Mouse (Mus musculus) R1 (cell line): ENCODE measurements around the gene Hapln2.

ENCODE experiments used
- DNase-seq: peaks from one replicate; pipeline ENCODE4 v3.0.0-alpha.2; 2018; ENCODE audit warnings: low read depth, low spot score

The Hapln2 gene

DNA sequence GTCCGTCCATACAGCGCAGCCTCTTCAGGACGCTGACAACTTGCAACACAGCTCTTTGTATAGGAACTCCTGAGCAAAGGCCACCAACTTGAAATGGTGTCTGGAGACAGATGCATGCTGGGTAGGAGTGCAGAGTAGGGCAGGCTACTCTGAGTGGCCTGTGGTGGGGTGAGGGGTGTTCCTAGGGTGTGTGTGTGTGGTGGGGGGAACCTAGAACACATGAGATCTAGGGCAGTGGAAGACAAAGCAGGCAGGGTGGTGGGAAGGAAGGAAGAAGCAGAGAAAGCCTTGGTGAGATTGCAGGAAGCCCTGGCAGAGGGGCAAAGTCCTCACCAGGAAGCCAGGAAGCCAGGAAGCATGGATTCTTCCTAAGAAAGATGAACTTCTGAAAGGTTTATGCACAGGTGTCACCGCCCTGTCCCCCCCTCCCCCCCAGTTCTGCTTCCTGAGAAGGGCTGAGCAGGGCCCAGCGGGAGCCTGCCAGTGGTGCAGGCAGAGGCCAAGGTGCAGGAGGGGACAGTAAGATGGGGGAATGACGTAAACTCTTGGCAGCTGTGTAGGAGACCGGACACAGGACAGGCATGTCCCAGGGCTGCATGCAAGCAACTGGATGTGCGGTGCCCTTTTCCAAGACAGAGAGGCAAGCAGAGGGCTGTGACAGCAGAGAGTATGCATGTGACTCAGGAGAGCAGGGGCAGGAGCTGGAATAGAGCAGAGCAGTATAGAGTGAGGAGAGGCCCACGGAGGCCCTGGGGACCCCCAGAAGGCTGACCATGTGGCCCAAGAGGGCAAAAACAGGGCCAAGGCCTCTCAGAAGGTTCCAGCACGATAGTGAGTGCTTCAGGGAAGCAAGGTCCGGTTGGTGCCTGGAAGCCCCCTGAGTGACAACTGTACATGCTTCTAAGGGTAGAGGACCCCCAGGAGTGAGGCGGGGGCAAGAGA is 45.2 kb downstream of the Hapln2 start:
- no peak for DNase-seq

DNA sequence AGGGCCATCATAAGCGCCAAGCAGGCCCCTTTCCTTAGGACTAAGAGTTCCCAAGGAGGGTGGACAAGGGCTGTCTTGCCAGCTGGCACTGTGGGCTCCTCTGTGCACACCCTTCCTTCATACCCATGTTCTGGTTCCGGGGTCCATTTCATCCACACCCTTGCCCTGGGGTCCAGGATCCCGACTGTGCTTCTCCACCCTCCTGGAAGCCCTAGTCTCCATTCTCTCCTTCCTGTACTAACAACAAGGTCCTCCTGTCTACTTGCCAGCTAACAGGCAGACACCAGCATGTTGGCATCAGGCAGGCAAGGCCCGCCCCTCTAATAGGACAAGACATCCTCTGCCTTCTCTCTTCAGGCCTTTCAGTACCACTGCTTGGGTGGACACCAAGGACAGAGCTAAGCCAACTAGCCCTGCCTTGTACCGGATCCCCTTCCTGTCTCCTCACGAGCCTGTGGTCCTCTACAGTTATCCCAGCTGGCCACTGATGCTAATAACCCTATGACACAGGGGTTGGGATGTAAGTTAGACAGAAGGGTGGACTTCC is 46.1 kb downstream of the Hapln2 start:
- DNase-seq: no peak

DNA sequence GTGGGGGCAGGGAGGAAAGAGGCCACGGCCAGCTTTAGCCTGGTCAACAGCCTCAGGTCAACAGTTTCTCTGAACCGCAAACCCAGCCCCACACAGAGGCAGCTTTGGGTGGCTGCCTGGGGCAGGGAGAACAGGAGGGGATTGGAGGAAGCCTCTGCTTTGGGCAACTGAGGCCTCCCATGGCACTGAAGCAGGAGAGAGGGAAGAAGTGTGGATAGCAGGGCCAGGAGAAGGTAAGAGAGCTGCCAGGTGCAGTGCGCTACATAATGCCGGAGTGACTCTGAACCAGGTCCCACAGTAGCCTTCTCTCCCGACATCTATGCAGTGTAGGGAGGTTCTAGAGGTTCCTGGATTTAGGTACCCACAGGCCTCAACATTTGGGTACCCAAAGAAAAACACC is 46.7 kb downstream of the Hapln2 start:
- DNase-seq: no peak

DNA sequence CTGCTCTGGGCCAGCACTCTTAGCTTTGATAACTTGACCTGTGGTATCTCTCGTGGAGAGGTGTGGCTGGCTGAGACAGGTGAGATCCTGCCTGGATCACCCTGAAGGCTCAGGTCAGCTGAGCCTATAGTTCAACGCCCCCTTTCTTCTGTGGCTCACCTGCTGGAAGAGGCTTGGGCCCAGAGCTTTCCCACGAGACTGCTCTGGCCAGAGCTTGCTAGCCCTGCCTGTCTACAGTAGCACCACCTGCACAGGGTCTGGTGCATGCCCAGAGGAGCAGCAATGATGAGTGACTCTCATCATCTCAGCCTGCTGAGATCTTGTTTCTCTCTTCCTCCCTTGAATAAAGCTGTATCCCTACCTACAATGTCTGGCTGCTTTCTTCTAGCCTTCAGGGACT is 47.3 kb downstream of the Hapln2 start:
- DNase-seq: no peak

DNA sequence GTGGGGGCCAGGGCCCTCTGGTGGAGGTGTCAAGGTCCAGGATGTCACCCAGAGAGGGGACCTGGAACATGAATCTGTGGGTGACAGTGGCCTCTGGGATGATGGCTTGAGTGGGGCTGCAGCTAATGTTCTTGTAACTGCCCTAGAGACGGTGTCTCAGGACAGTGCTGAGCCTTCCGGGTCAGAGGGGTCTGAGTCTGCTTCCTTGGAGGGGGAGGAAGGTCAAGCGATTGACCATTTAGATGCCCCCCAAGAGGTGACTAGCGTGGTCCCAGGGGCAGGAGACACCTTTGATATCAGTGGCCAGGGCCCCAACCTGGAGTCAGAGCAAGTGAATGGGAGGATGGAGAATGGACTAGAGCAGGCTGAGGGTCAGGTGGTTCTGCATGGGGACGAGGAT is 47.9 kb downstream of the Hapln2 start:
- DNase-seq: no peak

DNA sequence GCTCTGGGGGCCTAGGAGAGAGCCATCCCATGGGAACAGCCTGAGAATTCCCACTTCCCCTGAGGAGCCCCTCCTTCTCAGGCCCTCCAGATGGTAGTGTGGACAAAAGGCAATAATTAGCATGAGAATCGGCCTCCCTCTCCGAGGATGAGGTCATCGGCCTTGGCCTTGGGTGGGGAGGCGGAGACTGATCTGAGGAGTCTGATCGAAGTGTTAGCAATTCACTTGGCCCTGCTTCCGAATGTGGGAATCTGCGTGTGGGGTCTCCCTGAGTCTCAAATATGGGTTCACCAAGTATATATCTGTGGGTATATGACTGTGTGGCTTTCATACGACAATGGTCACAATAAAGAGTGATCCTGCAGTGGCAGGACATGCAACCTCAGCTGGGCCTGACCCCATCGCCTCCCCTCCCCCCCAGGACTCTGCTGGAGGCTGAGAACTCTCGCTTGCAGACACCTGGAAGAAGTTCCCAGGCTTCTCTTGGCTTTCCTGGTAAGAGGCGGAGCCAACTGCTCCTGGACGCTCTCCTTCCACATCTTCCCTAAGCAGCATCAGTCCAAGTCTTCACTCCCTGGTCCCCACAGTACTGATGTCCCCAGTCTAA is 52.9 kb downstream of the Hapln2 start:
- peak; percentile 99 for DNase-seq

DNA sequence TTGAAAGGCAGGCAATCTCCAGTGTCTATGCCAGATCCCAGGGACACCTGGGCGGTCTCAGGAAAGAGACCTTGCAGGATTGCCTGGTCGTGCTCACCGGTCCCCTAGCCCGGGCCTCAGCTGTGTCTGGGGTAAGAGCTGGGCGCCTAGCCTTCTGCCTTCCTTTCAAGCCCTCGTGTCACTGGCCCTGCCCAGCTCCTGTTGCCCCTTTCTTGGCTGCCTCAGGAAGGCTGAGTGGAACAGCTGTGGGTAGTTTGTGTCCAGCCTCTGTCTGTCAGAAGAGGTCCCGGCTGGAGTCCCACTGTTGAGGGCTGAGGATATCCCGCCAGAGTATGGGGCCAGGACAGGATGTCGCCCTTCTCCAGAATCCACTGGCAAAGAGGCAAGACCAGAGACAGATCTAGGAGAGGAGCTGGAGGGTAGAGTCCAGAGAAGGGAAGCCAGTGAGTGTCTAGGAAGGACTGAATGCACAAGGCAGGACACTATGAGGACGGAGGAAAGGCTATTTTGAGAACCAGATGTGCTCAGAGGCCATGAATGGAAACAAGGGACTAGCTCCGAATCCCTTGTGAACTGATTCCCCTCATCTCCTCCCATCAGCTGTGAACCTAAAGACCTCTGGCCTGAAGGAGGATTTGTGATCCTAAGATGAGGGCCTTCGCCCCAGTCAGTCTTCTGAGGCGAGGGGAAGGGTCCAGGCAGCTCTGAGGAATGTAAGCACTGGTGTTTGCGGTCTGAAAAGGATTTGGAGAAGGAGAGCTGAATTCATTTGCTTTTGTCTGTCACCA is 53.6 kb downstream of the Hapln2 start:
- no peak for DNase-seq

DNA sequence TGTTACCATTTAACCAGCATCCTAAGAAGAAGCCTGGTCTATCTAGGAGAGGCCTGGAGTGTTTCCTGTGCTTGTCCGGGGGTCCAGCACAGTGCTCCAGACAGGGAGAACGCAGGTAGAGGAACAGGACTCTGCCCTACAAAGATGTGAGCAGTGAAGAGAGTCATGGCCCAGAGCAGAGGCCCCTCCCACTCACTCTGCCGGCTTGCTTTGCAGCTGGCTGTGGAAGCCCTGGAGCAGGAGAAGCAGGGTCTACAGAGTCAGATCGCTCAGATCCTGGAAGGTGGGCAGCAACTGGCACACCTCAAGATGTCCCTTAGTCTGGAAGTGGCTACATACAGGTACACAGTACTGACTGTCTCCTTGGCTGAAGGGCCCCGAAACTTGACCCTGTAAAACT is 54.6 kb downstream of the Hapln2 start:
- DNase-seq: no peak

DNA sequence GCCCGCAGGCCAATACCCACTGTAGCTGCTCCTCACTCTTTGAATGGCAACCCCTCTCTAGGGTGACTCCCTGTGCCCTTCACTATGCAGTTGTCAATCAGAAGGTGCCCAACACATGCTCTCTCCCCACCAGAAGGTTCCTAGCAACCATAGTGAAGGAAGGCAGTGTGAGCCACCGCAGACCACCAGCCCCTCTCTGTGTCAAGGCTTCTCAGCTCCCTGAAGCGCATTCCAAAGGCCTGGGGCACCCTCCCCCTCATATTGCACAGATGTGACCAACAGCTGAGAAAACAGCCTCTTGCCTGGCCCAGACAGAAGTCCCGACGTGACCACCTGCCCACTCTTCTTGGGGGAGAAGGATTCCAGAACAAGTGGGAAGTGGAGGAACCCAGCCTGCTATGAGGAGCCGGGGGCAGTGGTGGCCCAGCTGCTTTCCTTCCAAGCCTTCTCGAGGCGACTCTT is 55.1 kb downstream of the Hapln2 start:
- no peak for DNase-seq
